Mouse (Mus musculus) layer of hippocampus, postnatal 10 days (tissue): ENCODE results near the gene Tgfbr1. TPM values are rescaled to one million over a fixed set of nuclear protein-coding genes. Genes with fewer than 3 reads are reported as not detected.
A peak's percentile ranks its signal among the peaks of the same experiment; 100 is the strongest.

Experiments
- DNase-seq, 2 experiments: peaks; one replicate each; pipeline ENCODE4 v3.0.0; 2021; ENCODE audit warnings: low spot score in 2 of 2
- long read RNA-seq: library from polyadenylated mRNA; stranded (forward); transcript quantifications from one replicate; pipeline ENCODE4 v2.0.0, GENCODE M21; 2023
- total RNA-seq, 2 experiments: library from RNA; stranded (reverse); gene quantifications; 2 replicates each; pipeline ENCODE4 v1.2.3; 2021

Tgfbr1 gene
- 10 to 100 TPM; 24.3 to 26.8 TPM for total RNA-seq
- long read RNA-seq, full-length matches to known transcripts = 8 of 12 reads
- long read RNA-seq, partial matches to known transcripts = 1 of 12 reads
- long read RNA-seq, other reads (novel, unspliced or antisense) = 3 of 12 reads

DNA sequence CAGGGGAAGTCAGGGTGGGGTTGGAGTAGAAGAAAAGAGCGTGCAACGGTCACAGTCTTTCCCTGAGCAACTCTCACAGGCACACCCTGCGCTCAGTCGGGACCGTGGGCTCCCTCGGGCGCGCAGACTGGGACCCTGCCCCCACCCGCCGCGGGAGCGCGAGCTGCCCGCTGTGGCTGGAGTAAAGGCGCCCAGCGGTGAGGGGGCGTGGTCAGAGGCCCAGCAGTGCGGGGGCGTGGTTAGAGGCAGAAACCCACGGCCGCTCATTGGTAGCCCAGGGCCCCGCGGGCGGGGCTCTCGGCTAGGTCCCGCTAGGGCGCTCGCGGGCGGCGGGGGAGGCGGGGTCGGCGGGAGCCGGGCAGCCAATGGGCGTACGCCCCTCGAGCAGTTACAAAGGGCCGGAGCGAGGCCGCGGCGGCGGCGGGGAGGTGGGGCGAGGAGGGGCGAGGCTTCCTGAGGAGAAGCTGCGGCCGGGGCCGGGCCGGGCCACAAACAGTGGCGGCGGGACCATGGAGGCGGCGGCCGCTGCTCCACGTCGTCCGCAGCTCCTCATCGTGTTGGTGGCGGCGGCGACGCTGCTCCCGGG lies at the start of gene Tgfbr1:
Tgfbr1 (plus strand) TSS at position 420 of the 586 bp plus-strand sequence.
- DNase-seq = peak; percentile 94 to 97

DNA sequence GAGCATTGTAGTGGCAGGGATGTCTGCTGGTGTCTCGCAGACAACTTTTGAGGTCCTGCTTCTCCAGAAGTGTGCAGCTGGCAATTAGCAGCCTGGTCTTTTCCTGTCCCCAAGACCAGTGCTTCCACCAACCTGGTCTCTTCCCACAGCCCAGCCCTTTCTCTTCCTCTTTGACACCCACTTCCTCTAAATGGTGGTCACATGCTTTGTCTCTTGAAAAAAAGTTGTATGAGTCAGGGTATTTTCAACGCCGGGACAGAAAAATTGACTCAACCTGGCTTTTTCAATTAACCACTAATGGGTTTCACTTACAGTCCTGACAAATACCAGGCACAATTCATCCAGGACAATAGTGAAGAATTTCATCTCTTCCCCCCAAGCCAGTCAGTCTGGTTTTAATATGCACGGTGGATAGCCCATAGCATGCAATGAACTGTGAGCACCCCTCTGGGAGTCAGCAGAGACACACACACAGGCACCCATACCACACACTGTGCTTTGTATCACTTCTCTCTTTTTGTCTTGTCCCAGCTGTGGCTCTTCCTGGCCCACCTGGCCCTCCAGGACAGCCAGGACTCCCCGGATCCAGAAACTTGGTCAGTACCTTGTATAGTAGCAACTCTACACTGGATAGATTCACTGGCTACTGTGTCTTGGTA lies 49.6 kb upstream of the Tgfbr1 start:
- peak in 1 of 2 experiments; percentile 4 for DNase-seq

DNA sequence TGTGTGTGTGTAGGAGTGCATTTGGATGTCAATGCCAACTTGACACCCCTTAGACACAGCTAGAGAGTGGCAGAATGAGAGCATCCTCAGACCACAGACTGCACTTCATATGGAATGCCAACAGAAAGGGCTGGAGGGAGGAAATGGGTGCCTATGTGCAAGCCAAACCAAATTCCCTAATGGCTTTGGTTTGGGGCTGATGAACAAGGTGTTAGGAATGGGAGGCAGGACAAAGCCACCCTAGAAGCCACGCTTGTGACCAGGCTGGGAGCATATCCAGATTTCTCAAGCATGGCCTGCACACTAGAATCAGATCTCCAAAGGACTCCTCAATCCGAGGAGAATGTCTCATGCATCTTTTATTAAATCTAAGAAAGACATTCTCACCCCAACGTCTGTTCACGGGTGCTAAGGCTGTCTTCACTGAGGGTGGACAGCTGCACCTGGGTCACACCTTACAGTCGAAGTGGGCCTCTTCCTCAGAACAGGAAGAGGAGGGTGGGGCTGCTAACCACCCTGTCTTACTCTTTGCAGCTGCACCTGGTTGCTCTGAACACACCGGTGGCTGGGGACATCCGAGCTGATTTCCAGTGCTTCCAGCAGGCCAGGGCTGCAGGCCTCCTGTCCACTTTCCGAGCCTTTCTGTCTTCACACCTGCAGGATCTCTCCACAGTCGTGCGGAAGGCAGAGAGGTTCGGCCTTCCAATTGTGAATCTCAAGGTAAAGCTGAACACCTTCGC lies 43.0 kb upstream of the Tgfbr1 start:
- DNase-seq = no peak

DNA sequence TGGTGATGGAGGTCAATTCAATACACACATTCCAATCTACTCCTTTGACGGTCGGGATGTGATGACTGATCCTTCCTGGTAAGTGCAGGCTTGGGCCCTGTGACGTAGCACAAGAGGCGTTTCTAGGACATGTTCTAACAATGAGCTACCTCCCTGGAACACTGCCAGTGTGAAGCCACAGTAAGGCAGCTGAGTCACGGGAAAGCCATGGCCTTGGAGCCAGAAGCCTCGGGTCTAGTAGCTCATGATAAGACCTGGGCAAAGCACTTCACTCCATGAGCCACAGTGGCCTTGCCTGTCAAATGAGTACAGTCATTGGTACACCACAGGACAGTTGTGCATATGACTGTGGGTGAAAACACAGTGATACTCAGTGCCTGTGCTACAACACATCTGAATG lies 42.2 kb upstream of the Tgfbr1 start:
- DNase-seq = no peak

DNA sequence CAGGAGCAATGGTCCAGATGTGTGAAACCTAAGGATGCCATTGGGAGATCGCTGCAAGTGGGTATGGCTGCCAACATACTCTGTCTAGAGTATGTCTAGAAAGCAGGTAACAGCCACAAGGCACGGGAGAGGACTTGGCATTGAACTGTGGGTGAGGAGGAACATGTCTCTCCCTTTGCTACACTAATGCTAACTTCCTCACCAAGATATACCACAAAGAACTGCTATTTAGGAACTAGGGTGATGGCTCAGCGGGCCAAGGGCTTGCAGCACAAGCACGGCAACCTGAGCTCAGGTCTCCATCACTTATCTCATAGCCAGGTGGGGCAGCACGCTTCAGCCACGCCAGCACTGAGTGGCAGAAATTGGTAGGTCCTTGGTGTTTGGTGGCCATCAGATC lies 41.6 kb upstream of the Tgfbr1 start:
- no peak for DNase-seq

DNA sequence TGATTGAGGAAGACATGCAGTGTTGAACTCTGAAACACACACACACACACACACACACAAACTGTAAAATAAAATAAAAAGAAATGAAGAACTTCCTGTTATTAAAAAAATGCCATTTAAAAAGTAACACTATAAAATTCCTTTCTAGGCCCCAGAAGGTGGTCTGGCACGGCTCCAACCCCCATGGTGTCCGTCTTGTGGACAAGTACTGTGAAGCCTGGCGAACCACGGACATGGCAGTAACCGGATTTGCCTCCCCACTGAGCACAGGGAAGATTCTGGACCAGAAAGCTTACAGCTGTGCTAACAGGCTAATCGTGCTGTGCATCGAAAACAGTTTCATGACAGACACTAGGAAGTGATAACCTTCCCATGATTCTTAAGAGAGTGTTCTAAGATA lies 41.1 kb upstream of the Tgfbr1 start:
- DNase-seq = no peak

DNA sequence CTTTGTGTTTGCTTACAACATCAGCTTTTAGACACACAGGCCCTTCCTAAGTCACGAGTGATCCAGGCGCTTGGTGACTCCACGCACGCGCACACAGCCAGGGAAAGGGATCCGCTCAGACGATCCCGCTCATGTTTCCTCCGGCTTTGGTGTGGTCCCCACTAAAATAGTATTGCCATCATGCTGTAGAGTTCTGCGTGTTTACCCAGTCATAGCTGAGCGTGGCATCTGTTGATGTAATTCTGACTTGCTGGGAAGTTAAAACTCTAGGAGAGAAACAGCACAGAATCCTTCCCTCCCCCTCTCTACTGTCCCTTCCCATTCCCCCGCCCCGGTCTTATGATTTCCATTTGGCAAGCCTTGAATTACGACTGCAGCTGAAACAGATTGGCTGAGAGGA lies 40.3 kb upstream of the Tgfbr1 start:
- DNase-seq = peak; percentile 39 to 51

DNA sequence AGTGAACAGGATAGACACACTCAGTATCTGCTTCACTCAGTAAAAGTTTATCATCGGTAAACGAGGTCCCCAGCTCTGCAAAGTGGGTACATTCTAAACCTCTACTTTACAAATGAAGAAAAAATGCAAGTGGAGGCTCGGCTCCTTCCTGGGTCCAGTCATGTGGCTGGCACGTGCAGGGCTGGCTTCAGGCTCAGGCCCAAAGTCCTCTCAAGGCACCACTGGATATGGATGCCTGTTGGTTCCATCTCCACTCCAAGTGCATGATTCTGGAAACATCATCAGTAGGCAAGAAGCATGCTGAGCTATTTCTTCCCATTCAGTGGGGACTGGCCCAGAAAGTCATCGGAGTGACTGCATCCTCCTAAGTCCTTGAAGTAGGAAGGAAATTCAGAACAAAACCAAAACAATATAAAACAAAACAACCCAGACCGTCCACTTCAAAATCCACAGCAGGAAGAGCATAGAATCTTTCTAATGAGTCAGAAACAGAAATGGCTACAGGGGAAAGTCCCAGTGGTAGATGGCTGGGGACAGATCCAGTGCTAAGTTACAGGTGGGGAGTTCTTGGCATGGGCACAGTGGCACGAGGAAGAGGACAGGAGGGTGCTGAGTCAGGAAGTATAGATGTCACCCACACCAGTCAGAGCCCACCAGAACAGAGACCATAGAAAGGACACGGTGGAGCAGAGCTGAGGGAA lies 39.2 kb upstream of the Tgfbr1 start:
- DNase-seq = no peak

DNA sequence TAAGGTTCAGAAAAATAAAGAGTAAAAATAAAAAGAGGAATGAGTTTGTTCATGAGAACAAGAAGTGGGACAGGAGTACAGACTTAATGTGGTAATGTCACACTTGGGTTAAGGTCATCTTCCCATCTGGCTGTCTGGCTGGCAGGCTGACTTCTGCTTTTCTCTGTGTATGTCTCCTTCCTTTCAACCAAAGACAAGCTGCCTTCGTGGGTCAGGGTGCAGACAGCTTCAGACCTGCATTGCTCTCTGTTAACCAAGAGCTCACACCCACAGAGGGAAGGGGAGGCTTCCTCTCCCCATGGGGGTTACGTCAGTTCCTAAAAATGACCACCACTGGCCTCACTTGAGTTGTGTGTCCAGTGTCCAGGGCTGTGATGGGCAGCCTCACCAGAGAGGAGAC lies 37.6 kb upstream of the Tgfbr1 start:
- DNase-seq = no peak

DNA sequence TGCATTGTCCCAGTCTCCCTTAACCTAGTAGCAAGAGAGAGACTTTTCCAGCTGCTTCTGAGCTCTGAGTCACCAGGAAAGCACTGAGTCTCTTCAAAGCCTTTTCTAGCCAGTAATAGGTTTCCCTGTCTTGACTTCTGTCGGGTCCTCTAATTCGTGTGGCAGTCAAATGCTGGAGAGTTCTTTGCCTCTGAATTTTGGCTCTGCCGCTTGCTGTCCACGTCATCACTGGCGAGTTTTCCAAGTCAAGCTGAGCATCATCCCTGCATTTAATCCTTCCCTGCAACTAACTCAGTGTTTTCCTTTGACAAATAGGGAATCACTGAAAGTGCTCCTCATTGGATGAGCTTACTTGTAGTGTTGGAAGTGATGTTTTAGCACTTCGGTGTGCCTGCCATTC lies 36.6 kb upstream of the Tgfbr1 start:
- DNase-seq = no peak

DNA sequence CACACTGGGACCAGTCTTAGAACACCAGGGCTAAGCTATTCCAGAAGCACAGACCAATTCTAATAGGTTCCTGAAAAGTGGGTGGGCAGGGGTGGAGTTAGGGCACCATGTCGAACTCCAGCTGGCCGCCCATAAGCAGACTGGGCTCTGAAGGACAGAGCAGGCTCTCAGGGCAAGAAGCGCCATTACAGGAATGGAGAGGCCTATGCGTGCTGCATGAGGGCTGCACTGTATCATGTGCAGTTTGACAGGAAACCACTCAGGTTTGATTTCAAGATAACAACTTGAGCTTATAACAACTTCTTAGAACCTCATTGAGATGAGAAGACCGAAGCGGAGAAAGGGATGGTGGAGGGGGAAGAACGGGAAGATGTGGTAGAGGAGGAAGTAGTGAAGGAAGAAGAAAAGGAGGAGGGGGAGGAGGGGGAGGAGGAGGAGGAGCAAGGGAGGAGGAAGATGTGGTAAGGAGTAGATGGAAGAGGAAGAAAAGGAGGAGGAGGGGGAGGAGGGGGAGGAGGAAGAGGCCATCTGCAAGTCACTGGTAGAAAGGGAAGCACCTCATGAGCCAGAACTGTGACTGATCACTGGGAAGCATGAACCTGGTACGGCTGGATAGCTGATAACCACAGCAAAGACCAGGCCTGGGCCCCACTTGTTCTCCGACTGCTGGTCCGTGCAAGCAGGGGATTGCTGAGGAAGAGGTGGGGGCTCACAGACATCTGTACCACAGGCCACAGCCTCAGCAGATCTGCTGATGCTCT lies 33.3 kb upstream of the Tgfbr1 start:
- no peak for DNase-seq

DNA sequence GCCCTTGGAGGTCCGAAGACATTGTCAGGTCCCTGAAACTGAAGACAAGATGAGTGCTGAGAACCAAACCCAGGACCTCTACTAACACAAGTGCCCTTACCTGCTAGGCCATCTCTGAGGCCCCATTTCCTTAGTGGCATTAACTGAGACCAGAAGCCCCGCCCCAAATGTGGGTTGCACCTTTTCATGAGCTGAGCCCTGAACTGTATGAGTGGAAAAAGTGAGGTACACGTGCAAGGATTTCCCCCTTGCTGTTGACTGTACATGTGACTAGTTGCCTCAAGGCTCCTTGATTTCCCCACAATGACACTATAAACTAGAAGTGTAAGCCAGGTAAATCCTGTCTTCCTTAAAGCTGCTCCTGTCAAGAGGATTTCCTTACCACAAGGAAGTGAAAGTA lies 30.7 kb upstream of the Tgfbr1 start:
- DNase-seq = no peak

DNA sequence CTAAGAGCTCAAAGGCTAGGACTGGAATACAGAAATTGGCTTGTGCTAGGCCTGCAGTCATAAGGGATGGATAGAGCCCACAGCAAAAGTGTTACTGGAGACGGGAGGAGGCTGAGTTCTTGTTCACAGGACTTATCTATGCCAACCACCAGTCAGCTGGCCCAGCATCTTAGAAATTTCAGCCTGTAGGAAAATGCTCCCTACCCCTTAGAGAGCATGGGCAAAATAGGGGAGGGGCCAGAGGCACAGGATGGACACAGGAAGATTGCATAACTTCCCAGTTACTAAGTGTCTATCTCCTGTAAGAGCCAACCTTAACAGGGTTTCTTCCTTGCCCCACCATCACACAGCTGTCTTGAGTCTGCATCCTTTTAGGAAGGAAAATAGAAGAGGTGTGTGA lies 28.8 kb upstream of the Tgfbr1 start:
- no peak for DNase-seq

DNA sequence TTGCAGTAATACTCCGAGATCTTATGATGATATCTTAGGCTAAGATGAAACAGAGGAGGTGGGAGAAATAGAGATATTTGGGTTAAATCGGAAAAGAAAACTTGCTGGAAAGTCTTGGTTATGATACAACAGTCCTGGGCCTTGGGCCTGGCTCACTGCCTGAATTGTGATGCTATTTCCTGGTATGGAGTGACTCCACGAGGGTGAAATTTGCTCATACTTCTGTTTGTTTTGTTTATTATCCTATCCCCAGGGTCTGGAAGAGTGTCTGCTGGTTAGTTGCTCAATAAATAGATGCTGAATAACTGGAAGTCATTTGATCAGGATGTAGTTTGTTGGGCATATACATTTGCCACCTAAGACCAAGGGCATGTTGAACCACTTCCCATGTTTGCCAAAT lies 25.2 kb upstream of the Tgfbr1 start:
- DNase-seq = no peak

DNA sequence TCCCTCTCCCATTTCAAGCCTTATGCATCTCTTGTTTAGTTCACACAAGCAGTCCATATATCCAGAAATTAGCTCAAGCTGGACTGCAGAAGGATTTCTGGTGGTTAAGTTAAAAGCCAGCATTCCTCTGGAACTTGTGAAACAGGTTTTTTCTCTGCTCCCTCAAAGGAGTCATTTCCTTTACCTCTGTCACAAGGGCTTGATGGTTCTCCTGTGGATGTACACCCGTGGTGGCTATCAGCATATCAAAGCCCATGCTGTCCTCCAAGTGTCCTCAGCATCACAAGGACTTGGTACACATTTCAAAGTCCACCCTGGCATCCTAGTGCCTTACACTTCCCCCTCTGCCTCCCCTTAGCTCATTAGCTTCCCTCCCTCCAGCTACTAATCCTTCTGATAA lies 23.7 kb upstream of the Tgfbr1 start:
- DNase-seq = no peak

DNA sequence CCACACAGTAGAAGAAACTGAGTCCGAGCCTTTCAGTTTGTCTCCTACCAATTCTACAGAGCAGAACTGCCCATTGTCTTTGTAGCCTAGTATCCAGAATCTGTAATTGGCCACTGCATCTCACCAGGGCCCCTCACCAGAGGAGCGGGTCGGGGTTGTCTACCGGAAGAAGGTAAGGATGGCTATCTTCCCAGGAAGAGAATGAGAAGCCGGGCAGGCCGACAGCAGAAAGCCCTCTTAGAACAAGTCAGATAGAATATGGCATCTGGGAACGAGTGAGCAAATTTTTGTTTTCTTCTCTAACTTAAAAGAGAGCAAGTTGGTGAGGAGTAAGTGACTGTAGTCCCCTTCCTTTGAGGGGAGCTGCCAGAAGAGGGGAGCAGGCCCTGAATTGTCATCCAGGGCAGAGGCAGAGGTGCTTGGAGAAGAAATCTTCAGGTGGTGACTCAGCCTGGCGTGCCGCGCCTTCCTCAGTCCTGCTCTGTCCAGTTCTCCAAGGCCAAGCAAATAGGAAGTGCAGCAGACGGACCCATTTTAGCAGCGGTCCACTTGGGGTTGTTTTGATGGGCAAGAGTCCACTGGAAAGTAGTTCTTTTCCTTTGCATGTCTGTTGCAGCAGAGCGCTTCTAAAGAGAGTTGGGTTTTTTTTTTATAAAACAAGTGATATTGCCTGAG lies 22.5 kb upstream of the Tgfbr1 start:
- no peak for DNase-seq

DNA sequence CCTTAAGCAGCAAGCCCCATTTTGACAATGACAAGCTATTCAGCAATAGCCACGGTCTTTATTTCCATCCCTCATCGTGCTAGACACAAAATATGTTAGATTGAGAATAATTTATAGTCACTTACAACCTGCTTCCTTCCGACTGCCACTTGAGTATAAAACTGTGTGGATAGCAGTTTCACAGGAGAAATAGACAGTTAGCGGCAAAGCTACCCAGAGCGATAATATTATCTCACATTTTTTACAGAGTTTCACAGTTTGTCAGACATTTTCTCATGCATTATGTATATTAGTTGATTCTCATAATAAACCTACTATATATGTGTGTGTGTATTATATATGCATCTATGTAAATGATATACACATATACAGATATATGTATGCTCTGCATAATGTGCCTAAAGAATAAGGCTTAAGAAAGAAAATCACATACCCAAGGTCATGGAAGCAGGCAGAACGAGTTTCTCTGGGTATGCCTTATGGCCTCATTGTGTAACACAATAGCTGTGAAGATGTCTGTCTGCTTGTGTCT lies 20.1 kb upstream of the Tgfbr1 start:
- DNase-seq = no peak

DNA sequence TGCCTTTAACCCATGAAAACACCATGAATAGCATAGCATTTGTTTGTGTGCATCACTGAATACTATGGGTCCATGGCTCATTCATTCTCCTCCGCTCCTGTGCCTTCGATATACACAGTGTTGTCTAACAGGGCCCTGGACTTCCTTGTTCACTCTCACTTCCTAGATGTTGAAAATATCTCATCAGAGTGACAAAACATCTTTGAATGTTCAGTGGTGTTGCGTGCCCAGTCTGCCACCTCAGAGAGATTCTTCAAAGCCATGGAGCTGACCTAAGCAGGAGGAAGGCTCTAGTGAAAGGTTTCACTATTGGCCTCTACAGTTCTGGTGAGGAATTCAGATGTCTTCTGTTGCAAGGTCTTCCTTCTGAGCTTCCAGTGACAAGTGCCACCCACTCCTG lies 19.5 kb upstream of the Tgfbr1 start:
- no peak for DNase-seq

DNA sequence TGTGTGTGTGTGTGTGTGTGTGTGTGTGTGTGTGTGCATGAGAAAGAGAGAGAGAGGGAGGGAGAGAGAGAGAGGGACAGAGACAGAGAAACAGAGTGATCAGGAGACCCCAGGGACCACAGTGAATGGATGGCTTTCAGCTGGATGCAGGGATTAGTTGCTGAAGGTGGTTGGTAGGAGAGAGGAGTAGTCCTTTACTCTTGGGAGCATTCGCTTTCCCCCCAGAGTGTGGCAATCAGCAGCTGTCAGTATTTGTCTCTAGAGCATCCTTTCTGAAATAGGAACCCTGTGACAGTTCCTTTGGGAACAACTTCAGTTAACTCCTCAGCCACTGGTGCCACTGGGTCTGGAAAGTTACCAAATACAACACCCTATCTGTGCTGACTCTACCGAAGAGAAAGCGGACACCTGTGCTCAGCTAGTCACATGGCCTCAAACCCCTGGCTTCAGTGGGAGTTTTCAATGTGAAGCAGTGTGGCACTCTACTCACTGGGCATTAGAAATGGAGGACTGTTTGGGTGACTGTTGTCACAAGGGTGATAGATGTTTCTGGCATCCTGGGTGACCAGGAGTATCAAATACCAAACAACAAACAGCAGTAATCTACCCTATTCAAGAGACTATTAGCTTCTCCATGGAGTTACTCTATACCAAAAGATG lies 16.0 kb upstream of the Tgfbr1 start:
- no peak for DNase-seq

DNA sequence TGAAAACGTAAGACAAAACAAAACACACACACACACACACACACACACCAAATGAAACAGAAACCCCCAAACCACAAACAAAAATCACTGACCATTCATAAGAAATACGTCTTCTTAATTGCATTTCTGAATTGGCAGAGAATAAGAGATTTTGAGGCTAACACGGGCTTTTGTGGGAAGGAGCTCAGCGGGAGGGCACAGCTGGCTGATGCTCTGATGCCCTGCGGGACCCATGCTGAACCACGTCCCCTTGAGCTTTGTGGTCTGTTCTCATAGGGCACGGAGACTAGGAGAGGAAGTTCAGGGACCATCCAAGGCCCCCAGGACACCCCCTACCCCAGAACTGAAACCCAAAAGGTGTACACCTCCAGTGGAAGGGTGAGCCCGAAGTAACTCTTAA lies 10.4 kb upstream of the Tgfbr1 start:
- no peak for DNase-seq
